In genomic region chr10:84578738-84579137, GRCm38 (mm10) we compare ENCODE assay signal across 19 mouse cellular contexts. TPM values are rescaled to one million over a fixed set of nuclear protein-coding genes. Genes with fewer than 3 reads are reported as not detected.
DNase-seq lines count a peak whose midpoint lies in the region; ATAC-seq and TF ChIP-seq lines count a peak whose summit lies in the region.
"Had no signal": no experiment of that assay in that cellular context is flagged by ENCODE, and none has a peak within 500 bp of the region (broad histone marks: within the 10 kb centered on the region; RNA-seq: fewer than 3 reads in every experiment).

No protein-coding gene starts in this region.

- intact Hi-C loops in heart, postnatal 25 days (cut with DNase I): loop anchor here (1.0 kb wide), 1 partner anchor 43 kb away; no protein-coding TSS in a partner anchor

- peak overlapping the region; percentile 89 for H3K4me3 ChIP-seq in liver, embryonic 13.5 days (replicated peaks)
- no peak overlapping the region for H3K4me3 ChIP-seq in liver, embryonic 11.5 days (ENCODE audit: low read depth, low read length)
- no peak overlapping the region for H3K4me3 ChIP-seq in heart, embryonic 16.5 days (ENCODE audit: low read length)
- peak overlapping the region; percentile 88 for H3K4me3 ChIP-seq in liver, postnatal 0 days (ENCODE audit: low read depth, low read length)
- H3K4me3 ChIP-seq: embryonic facial prominence, embryonic 10.5 days had no signal

- peaks cover 56% of the 10 kb centered on the region for H3K4me1 ChIP-seq in liver, embryonic 13.5 days (replicated peaks)
- H3K4me1 ChIP-seq in liver, embryonic 11.5 days (replicated peaks; ENCODE audit: control insufficient read depth, insufficient read depth, low read length): peaks cover 12% of the 10 kb centered on the region
- H3K4me1 ChIP-seq in heart, embryonic 16.5 days (ENCODE audit: control insufficient read depth, insufficient read depth, low read length): peaks cover 36% of the 10 kb centered on the region
- peaks cover 24% of the 10 kb centered on the region for H3K4me1 ChIP-seq in liver, postnatal 0 days (ENCODE audit: insufficient read depth)

- TF ChIP-seq CTCF in liver, postnatal 0 days (IDR thresholded peaks at IDR 0.05; ENCODE audit: low read depth): no peak

- H3K9me3 ChIP-seq in liver, embryonic 13.5 days (replicated peaks): no peaks in the 10 kb centered on the region
- no peaks in the 10 kb centered on the region for H3K9me3 ChIP-seq in liver, embryonic 11.5 days (ENCODE audit: control insufficient read depth, low read length)
- no peaks in the 10 kb centered on the region for H3K9me3 ChIP-seq in heart, embryonic 16.5 days (replicated peaks; ENCODE audit: control insufficient read depth, low read length)
- H3K9me3 ChIP-seq in liver, postnatal 0 days (ENCODE audit: low read length): no peaks in the 10 kb centered on the region
- H3K9me3 ChIP-seq: embryonic facial prominence, embryonic 10.5 days; limb, embryonic 12.5 days; midbrain, embryonic 10.5 days had no signal

- no peak for ATAC-seq in liver, embryonic 13.5 days (ENCODE audit: low read depth)
- ATAC-seq in liver, embryonic 11.5 days (replicated peaks; ENCODE audit: low FRiP score): no peak
- ATAC-seq in heart, embryonic 16.5 days (replicated peaks; ENCODE audit: extremely low read depth, insufficient read depth, low FRiP score): no peak
- no peak for ATAC-seq in liver, postnatal 0 days
- ATAC-seq: forebrain, embryonic 16.5 days had no signal

- peak overlapping the region; percentile 95 for H3K4me2 ChIP-seq in liver, embryonic 13.5 days
- no peak overlapping the region for H3K4me2 ChIP-seq in liver, embryonic 11.5 days
- H3K4me2 ChIP-seq in heart, embryonic 16.5 days (ENCODE audit: low read depth, low read length): peak overlapping the region; percentile 95; the same call in 1 of the 2 replicates
- peak overlapping the region; percentile 87 for H3K4me2 ChIP-seq in liver, postnatal 0 days (ENCODE audit: low read depth, low read length)

- H3K9ac ChIP-seq in liver, embryonic 13.5 days: peak overlapping the region; percentile 85
- H3K9ac ChIP-seq in liver, embryonic 11.5 days (ENCODE audit: low read depth, low read length): no peak overlapping the region
- no peak overlapping the region for H3K9ac ChIP-seq in heart, embryonic 16.5 days (ENCODE audit: low read length)
- no peak overlapping the region for H3K9ac ChIP-seq in liver, postnatal 0 days (replicated peaks)
- H3K9ac ChIP-seq: limb, embryonic 12.5 days had no signal

- 72% methylated on average over 10 of the region's 10 CpGs for WGBS in liver, embryonic 13.5 days (ENCODE audit: insufficient replicate concordance)
- WGBS in liver, embryonic 11.5 days: 82% methylated on average over 10 of the region's 10 CpGs
- WGBS in heart, embryonic 16.5 days: 54% methylated on average over 10 of the region's 10 CpGs
- 79% methylated on average over 10 of the region's 10 CpGs for WGBS in liver, postnatal 0 days (ENCODE audit: insufficient replicate concordance)

- no peaks in the 10 kb centered on the region for H3K36me3 ChIP-seq in liver, embryonic 13.5 days
- no peaks in the 10 kb centered on the region for H3K36me3 ChIP-seq in liver, embryonic 11.5 days (ENCODE audit: control insufficient read depth, insufficient read depth, low read length)
- H3K36me3 ChIP-seq in heart, embryonic 16.5 days (ENCODE audit: control insufficient read depth, insufficient read depth): no peaks in the 10 kb centered on the region
- 0 out of 2 replicates have a peak, but pooled peaks cover 2% of the 10 kb centered on the region for H3K36me3 ChIP-seq in liver, postnatal 0 days (replicated peaks; ENCODE audit: insufficient read depth, low read length)
- H3K36me3 ChIP-seq: embryonic facial prominence, embryonic 10.5 days; limb, embryonic 12.5 days; midbrain, embryonic 10.5 days had no signal

- no peak for TF ChIP-seq EP300 in liver, postnatal 0 days (IDR thresholded peaks at IDR 0.05; ENCODE audit: low read depth)

- H3K27ac ChIP-seq in liver, embryonic 13.5 days: no peak overlapping the region
- H3K27ac ChIP-seq in liver, embryonic 11.5 days (ENCODE audit: low read depth, low read length): no peak overlapping the region
- no peak overlapping the region for H3K27ac ChIP-seq in heart, embryonic 16.5 days (ENCODE audit: low read length)
- H3K27ac ChIP-seq in liver, postnatal 0 days (ENCODE audit: low read depth): no peak overlapping the region
- H3K27ac ChIP-seq: embryonic facial prominence, embryonic 10.5 days; midbrain, embryonic 10.5 days had no signal

- H3K27me3 ChIP-seq in liver, embryonic 13.5 days: no peaks in the 10 kb centered on the region
- H3K27me3 ChIP-seq in liver, embryonic 11.5 days (replicated peaks; ENCODE audit: control insufficient read depth, insufficient read depth, low read length): no peaks in the 10 kb centered on the region
- H3K27me3 ChIP-seq in heart, embryonic 16.5 days (ENCODE audit: control insufficient read depth, insufficient read depth, low read length): no peaks in the 10 kb centered on the region
- H3K27me3 ChIP-seq in liver, postnatal 0 days (ENCODE audit: insufficient read depth, low read length): no peaks in the 10 kb centered on the region
- H3K27me3 ChIP-seq: limb, embryonic 12.5 days had no signal

- DNase-seq in heart, adult 18-20 months: peak; percentile 47 to 64
- no peak for DNase-seq in heart, postnatal 25 days (ENCODE audit: low spot score)
- DNase-seq in liver, embryonic 13.5 days: no peak
- no peak for DNase-seq in liver, embryonic 11.5 days (ENCODE audit: low spot score)
- DNase-seq in liver, postnatal 0 days: no peak
- no peak for DNase-seq in cerebellum, postnatal 4 days (ENCODE audit: low spot score in 2 of 2)
- DNase-seq: adrenal gland, postnatal 10 days; B cell, adult 2 months; cerebellum, adult 18-20 months; cerebellum, postnatal 36 days; kidney, adult 2 months; kidney, postnatal 14 days; lung, postnatal 10 days; right cerebral cortex, postnatal 4 days had no signal

RNA-seq across cellular contexts. Expression of gene Tcp11l2, which starts 2.3 kb away (rescaled TPM):
- 100 to 1,000 TPM; 105 to 143 TPM for total RNA-seq in heart, adult 18-20 months (2021)
- total RNA-seq in heart, postnatal 25 days (2021): 100 to 1,000 TPM; 106 to 145 TPM
- 39.0 and 46.5 TPM in 2 replicates for polyA plus RNA-seq in liver, embryonic 13.5 days (2015; fragmentation: Nextera tagmentation; extraction: Ambion mirVana)
- polyA plus RNA-seq in liver, embryonic 11.5 days (2014; fragmentation: Nextera tagmentation; extraction: Ambion mirVana): 4.7 and 5.7 TPM in 2 replicates
- 35.1 and 39.5 TPM in 2 replicates for polyA plus RNA-seq in heart, embryonic 16.5 days (2015; fragmentation: Nextera tagmentation; extraction: Ambion mirVana)
- polyA plus RNA-seq in liver, postnatal 0 days (2015; fragmentation: Nextera tagmentation; extraction: Ambion mirVana): 29.8 and 36.8 TPM in 2 replicates

RNA-seq across cellular contexts. Expression of gene Polr3b, which starts 43.4 kb away (rescaled TPM):
- total RNA-seq in heart, adult 18-20 months (2021): 10 to 100 TPM; 11.5 to 12.6 TPM
- 10 to 100 TPM; 11.7 to 12.7 TPM for total RNA-seq in heart, postnatal 25 days (2021)
- 5.7 and 8.4 TPM in 2 replicates for polyA plus RNA-seq in liver, embryonic 13.5 days (2015; fragmentation: Nextera tagmentation; extraction: Ambion mirVana)
- polyA plus RNA-seq in liver, embryonic 11.5 days (2014; fragmentation: Nextera tagmentation; extraction: Ambion mirVana): 15.8 and 16.5 TPM in 2 replicates
- polyA plus RNA-seq in heart, embryonic 16.5 days (2015; fragmentation: Nextera tagmentation; extraction: Ambion mirVana): 9.8 and 10.0 TPM in 2 replicates
- 2.8 and 3.9 TPM in 2 replicates for polyA plus RNA-seq in liver, postnatal 0 days (2015; fragmentation: Nextera tagmentation; extraction: Ambion mirVana)

RNA-seq across cellular contexts. Expression of gene Ckap4, which starts 44.9 kb away (rescaled TPM):
- 10 to 100 TPM; 26.0 to 30.6 TPM for total RNA-seq in heart, adult 18-20 months (2021)
- total RNA-seq in heart, postnatal 25 days (2021): 10 to 100 TPM; 32.7 to 41.8 TPM
- polyA plus RNA-seq in liver, embryonic 13.5 days (2015; fragmentation: Nextera tagmentation; extraction: Ambion mirVana): 9.8 and 11.3 TPM in 2 replicates
- polyA plus RNA-seq in liver, embryonic 11.5 days (2014; fragmentation: Nextera tagmentation; extraction: Ambion mirVana): 39.4 and 41.5 TPM in 2 replicates
- polyA plus RNA-seq in heart, embryonic 16.5 days (2015; fragmentation: Nextera tagmentation; extraction: Ambion mirVana): 56.5 and 75.5 TPM in 2 replicates
- polyA plus RNA-seq in liver, postnatal 0 days (2015; fragmentation: Nextera tagmentation; extraction: Ambion mirVana): 10.3 and 10.6 TPM in 2 replicates

Comparison
In these comparisons a context has a peak if more than half of its experiments do, and no peak if none do; other contexts are left out.
1. DNase-seq: peak in heart, adult 18-20 months (2 of 2); none in heart, postnatal 25 days (single experiment), liver, embryonic 13.5 days (single experiment), liver, embryonic 11.5 days (single experiment), liver, postnatal 0 days (single experiment) and cerebellum, postnatal 4 days (0 of 2).
2. H3K4me3 ChIP-seq: peak in liver, embryonic 13.5 days (single experiment) and liver, postnatal 0 days (single experiment); none in liver, embryonic 11.5 days (single experiment) and heart, embryonic 16.5 days (single experiment).